Mouse (Mus musculus): ENCODE measurements around the gene 4933430I17Rik.
"Not testable (repeated sequence)": the region's sequence is repeated elsewhere in the genome, so short reads cannot be mapped to it uniquely, and the experiment has no call there.

4933430I17Rik gene

DNA sequence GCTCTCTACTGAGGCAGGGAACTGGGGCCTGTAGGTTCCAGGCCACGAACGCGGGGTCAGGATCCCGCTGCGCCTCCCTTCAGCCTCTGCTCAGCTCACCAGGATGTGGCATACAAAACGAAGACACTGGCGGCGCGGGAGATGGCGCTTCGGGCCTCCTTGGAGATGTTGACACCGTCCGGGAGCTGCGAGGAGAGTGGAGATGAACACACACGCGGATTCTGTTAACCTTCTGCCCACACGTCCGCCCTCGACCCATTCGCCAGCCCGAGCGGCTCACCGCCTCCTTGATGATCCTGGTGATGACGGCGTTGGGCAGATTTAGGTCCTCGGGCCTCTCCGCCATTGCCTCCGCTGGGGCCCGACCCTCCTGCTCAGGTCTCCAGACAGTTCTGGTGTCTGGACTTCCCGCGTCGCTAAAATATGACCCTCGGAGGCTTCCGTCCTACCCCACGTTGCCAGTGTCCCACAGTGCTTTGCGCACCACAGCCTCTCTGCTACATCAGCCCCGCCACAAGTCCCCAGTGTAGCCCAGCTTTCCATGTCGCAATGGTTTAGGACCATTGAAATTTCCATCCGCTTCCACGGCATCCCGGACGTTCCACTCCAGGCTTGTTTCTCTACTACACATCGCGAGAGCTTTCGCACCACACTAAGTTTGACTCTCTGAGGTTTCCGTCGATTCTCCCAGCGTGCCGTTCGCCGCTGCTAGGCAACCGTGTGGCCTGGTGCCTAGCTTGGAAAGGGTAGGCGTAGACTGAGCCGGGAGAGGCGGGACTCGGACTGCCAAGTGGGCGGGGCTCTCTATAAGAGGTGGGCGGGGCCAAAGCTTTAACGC is at the start of gene 4933430I17Rik, which contains the start of gene Pole3:
4933430I17Rik (plus strand) TSS at position 719 of the 838 bp plus-strand sequence.
Pole3 (minus strand) TSS at position 418 of the 838 bp plus-strand sequence.
- peak; percentile 94 for DNase-seq

GRCm38 (mm10) chr4:62475793-62476192 is 49.4 kb upstream of the 4933430I17Rik start:
- no peak for DNase-seq

GRCm38 (mm10) chr4:62477542-62478244 is 47.5 kb upstream of the 4933430I17Rik start:
- DNase-seq = no peak

- not testable (repeated sequence) for DNase-seq
Observed at GRCm38 (mm10) chr4:62479593-62479936, 45.6 kb upstream of the 4933430I17Rik start.

DNA sequence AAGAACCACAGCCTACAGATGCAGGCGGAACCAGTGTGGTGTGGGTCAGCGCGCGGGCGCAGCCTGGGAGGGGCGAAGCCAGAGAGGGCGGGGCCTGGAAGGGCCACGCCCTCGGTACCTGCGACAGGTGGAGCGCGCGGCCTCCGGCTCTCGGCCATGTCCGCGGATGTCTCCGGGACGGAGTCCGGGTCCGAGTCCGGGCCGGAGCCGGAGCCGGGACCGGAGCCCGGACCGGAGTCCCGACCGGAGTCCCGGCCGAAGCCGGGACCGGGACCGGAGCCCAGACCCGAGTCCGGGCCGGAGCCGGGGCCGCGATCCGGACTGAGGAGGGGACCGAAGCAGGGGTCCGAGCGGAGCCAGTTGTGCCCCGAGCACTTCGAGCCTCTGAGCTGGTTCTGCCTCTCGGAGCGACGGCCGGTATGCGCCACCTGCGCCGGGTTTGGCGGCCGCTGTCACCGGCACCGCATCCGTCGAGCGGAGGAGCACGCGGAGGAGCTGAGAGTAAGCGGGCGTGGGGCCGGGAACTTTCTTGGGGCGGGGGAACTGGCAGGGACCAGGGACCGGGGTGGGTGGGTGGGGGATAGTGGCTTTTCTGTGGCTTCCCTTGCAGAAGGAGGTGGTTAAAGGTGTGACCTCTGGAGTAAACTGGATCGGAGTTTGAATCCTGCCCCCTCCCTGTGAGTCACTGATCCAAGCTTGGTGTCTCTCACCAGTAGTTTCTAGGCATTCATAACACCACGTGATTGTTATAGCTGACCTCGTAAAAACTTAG is 45.0 kb upstream of the 4933430I17Rik start, which contains the start of gene Bspry:
Bspry (plus strand) TSS at position 117 of the 772 bp plus-strand sequence.
- no peak for DNase-seq

- no peak for DNase-seq
Observed at GRCm38 (mm10) chr4:62480709-62481605, 44.2 kb upstream of the 4933430I17Rik start.

DNA sequence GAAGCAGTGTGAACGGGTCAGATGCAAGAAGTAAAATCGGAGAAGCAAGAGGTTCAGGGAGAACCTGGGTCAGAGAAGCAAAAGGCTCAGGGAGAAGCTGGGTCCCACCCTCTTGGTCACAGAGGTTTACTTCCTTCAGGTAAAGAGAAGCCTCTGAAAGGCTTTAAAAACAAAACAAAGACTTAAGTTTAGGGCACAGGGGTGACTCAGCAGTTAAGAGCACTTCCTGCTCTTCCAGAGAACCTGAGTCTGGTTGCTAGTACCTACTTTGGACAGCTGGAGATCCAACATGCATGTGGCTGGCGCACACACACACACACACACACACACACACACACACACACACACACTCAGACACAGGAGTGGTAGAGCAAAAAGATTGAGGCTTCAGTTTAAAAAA is 40.2 kb upstream of the 4933430I17Rik start:
- no peak for DNase-seq

DNA sequence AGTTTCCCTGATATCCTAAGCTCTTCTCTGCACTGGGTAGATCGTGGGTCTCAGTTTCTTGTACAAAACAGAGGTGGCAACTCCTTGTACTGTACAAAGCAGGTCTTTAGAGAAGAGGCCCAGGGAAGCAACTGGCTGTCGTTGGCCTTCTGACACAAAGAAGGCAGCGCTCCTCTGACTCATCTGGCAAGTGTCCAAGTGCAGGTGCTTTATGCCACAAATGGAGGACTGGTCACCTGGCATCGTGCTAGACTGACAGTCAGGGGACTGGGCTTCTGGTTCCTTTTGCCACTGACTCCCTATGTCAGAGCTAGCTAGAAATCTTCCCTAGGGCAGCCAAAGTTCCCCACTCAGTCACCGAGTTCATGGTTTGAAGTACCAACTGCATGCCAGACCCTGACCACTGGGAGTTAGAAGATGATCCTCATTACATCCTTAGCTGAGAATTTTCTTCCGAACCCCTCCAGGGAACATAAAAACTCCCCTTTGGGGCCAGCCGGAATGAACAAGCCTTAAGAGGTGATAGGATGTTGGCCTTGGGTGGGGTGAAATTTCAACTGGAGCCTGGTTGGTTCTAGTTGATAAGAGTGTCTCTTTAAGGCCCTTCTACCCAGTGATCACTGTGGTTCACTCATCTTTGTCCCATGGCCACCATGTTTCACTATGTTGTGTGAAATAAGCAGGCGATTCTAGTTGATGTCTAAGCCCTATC is 39.6 kb upstream of the 4933430I17Rik start:
- no peak for DNase-seq

- DNase-seq = no peak
Observed at GRCm38 (mm10) chr4:62486162-62486696, 38.9 kb upstream of the 4933430I17Rik start.

DNA sequence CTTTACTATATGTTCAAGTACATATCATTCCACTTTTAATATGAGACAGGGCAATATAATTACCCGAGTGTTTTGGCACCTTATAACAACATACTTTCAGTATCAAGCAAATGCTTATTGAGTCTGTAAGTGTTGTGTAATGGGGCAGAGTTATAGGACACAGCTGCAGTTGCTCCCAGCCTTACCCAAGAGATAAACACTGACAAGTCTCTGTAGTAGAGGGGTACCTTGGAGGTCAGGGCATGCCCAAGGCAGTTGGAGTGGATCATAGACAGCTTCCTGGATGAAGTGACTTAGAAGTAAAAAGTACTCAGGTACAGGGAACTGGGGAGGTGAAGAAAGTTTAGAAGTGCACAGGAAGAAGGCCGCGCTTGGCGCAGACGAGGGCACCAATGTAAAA is 38.0 kb upstream of the 4933430I17Rik start:
- DNase-seq = no peak

- DNase-seq = no peak
Observed at GRCm38 (mm10) chr4:62487914-62488313, 37.3 kb upstream of the 4933430I17Rik start.

- DNase-seq = no peak
Observed at GRCm38 (mm10) chr4:62492682-62493081, 32.5 kb upstream of the 4933430I17Rik start.

DNA sequence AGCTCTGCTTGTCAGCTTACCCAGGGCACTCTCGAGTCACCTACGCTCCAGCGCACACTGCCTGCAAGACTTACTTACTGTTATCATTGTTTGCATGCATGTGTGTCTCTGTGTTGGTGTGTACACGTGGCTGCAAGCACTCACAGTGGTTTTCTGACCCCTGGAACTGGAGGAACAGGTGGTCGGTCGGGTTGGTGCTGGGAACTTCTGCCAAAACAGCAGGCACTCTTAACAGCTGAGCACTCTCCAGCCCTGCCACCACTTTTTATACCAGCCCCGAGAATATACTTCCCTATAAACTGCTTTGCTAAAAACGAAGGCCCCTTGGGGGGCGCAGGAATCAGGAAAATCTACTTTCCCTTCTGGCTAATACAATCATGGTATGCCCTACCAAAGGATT is 30.9 kb upstream of the 4933430I17Rik start:
- no peak for DNase-seq

GRCm38 (mm10) chr4:62495946-62496345 is 29.2 kb upstream of the 4933430I17Rik start:
- no peak for DNase-seq

DNA sequence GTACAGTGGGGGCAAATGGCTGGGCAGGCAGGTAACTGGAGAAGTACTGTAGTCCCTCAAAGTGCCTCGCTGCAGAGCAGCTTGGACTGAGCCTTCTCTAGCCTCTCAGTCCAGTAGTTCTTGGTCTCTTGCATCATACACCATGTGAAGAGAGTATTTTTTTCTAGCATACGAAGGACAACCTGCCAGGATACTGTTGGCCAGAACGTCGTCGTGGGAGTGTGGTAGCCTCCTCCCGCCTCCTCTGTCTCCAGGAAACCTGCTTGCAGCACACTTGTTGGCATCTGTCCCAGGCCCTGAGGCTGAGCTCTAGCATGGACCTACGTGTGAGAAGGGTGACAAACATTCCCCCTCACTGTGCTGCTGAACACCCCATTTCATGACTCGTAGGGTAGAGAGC is 28.4 kb upstream of the 4933430I17Rik start:
- DNase-seq = peak; percentile 59

DNA sequence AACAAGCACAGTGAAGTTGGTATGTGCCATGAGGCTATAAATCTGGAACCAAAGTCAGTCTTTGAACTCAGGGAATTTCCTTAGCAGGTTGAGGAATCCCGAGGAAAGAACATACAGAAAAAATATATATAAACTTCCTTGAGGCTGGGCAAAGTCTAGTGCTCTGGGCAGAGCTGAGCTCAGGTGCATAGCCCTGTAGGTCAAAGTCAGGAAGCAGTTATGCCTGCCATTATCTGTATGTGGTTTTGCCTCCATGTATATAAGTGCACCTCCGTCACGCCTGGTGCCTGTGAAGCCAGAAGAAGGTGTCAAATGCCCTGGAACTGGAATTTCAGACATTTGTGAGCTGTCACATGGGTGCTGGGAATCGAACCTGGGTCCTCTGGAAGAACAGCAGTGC is 24.4 kb upstream of the 4933430I17Rik start:
- no peak for DNase-seq

GRCm38 (mm10) chr4:62501534-62501933 is 23.6 kb upstream of the 4933430I17Rik start:
- DNase-seq = no peak

GRCm38 (mm10) chr4:62501964-62502732 is 23.0 kb upstream of the 4933430I17Rik start:
- peak; percentile 90 for DNase-seq

- no peak for DNase-seq
Observed at GRCm38 (mm10) chr4:62502969-62503368, 22.2 kb upstream of the 4933430I17Rik start.

DNA sequence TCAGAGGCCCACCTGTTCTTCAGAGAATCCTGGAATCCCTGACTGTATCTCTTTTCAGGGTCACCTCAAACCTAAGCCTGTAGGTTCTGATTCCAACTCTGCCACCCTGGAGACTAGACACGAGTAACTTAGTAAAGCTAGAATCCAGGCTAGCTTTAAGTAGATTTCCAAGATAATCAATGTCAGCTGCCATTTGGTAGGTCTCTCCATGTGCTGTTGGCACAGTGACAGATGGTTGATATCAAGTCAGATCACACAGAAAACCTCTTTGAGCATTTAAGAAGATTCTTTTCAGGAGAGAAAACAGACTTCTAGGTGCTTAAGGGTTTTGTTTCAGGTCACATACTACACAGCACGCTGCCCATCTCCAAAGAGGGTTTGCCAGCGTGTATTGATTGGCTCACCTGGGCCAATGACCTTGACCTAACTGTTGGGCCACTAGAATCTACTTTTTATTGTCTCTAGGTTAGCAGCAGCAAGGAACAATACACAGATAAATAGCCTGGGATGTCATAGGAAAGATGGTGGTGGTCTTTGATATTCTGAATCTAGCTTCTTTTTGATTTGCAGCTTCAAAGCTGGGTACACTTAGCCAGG is 21.7 kb upstream of the 4933430I17Rik start, which contains the start of gene Hdhd3:
Hdhd3 (minus strand) TSS at position 94 of the 597 bp plus-strand sequence.
- DNase-seq = no peak
